Mouse (Mus musculus) bone marrow macrophage, adult 2 months (primary cell): ENCODE data around the gene Ulk1.

Experiments used
- CTCF ChIP-seq: IDR thresholded peaks from 2 replicates; pipeline ENCODE4 v1.5.1; 2012; ENCODE audit warnings: low read depth, mild to moderate bottlenecking, low read length, moderate library complexity
- POLR2A ChIP-seq: IDR thresholded peaks from 2 replicates; pipeline ENCODE4 v1.6.1; 2012; ENCODE audit warnings: mild to moderate bottlenecking, low read depth, low read length, borderline replicate concordance

GRCm38 (mm10) chr5:110841046-110841862 is 31.4 kb upstream of the Ulk1 start:
- TF ChIP-seq CTCF = no peak
- no peak for TF ChIP-seq POLR2A
